Mouse (Mus musculus) heart, embryonic 16.5 days (tissue): ENCODE data around the gene Igfals. TPM values are rescaled to one million over a fixed set of nuclear protein-coding genes. Genes with fewer than 3 reads are reported as not detected.

Source experiments
- ATAC-seq: fragments of 200-750 bp; cut with Nextera tagmentation; replicated peaks from 2 replicates; pipeline ENCODE4 v1.8.0; 2017; ENCODE audit warnings: moderate number of reproducible peaks; ENCODE audit not compliant: insufficient read depth, low FRiP score; ENCODE audit errors: extremely low read depth
- H3K27ac ChIP-seq: fragments of 300-500 bp; sonication (generic); 2 replicates; pipeline ENCODE4 v1.5.1; 2014; ENCODE audit warnings: mild to moderate bottlenecking, low read length, control low read depth, moderate library complexity
- H3K27me3 ChIP-seq: fragments of 300-500 bp; sonication (generic); 2 replicates; pipeline ENCODE4 v1.6.1; 2014; ENCODE audit warnings: low read length, mixed read lengths; ENCODE audit not compliant: control insufficient read depth, insufficient read depth
- H3K36me3 ChIP-seq: fragments of 300-500 bp; sonication (generic); 2 replicates; pipeline ENCODE4 v1.6.1; 2014; ENCODE audit not compliant: control insufficient read depth, insufficient read depth
- H3K4me1 ChIP-seq: fragments of 300-500 bp; sonication (generic); 2 replicates; pipeline ENCODE4 v1.6.1; 2014; ENCODE audit warnings: low read length, mixed read lengths; ENCODE audit not compliant: control insufficient read depth, insufficient read depth
- H3K4me2 ChIP-seq: fragments of 300-500 bp; sonication (generic); 2 replicates; pipeline ENCODE4 v1.6.1; 2014; ENCODE audit warnings: low read depth, mild to moderate bottlenecking, control low read depth, low read length
- H3K4me3 ChIP-seq: fragments of 300-500 bp; sonication (generic); 2 replicates; pipeline ENCODE4 v1.5.1; 2014; ENCODE audit warnings: mild to moderate bottlenecking, control low read depth, low read length
- H3K9ac ChIP-seq: fragments of 300-500 bp; sonication (generic); 2 replicates; pipeline ENCODE4 v1.6.1; 2014; ENCODE audit warnings: low read length, control low read depth
- H3K9me3 ChIP-seq: fragments of 300-500 bp; sonication (generic); replicated peaks from 2 replicates; pipeline ENCODE4 v1.6.1; 2016; ENCODE audit warnings: low read length; ENCODE audit not compliant: control insufficient read depth
- WGBS: fragments of 180-500 bp; shearing (Covaris S2); extraction: QIAGEN DNeasy Blood & Tissue Kit; methylation state at CpG from one replicate; pipeline ENCODE4 v1.1.7; 2014; 5-methylcytosine and 5-hydroxymethylcytosine counted together
- polyA plus RNA-seq: library from polyadenylated mRNA; unstranded; fragments of >200 nt; fragmentation: Nextera tagmentation; extraction: Ambion mirVana; gene quantifications from 2 replicates; pipeline ENCODE4 v1.2.1, GENCODE M21; 2015

Gene Igfals
- polyA plus RNA-seq, result 0.40 and 0.70 TPM in 2 replicates

- H3K27me3 ChIP-seq, result no peaks in the 10 kb centered on the region
- H3K36me3 ChIP-seq, result peaks cover 17% of the 10 kb centered on the region
- no peak within 1 kb of the TSS for H3K27ac ChIP-seq
- no peak for ATAC-seq
- H3K4me2 ChIP-seq, result no peak within 1 kb of the TSS
- no peak within 1 kb of the TSS for H3K9ac ChIP-seq
- no peaks in the 10 kb centered on the region for H3K9me3 ChIP-seq
- 86% methylated on average over 8 of the region's 8 CpGs for WGBS
- no peak within 1 kb of the TSS for H3K4me3 ChIP-seq
- no peaks in the 10 kb centered on the region for H3K4me1 ChIP-seq
Observed at GRCm38 (mm10) chr17:24865776-24866175, at the start of gene Igfals. Igfals (plus strand) TSS chr17:24865997.

- H3K27ac ChIP-seq, result no peak overlapping the region
- no peak for ATAC-seq
- H3K27me3 ChIP-seq, result no peaks in the 10 kb centered on the region; the same call in 1 of the 2 replicates
- H3K4me3 ChIP-seq, result no peak overlapping the region
- no peaks in the 10 kb centered on the region for H3K36me3 ChIP-seq
- WGBS, result 25% methylated on average over 1 of the region's 1 CpGs
- no peaks in the 10 kb centered on the region for H3K4me1 ChIP-seq
- no peaks in the 10 kb centered on the region for H3K9me3 ChIP-seq
- H3K4me2 ChIP-seq, result no peak overlapping the region
- H3K9ac ChIP-seq, result no peak overlapping the region
Observed at GRCm38 (mm10) chr17:24817503-24817902, 48.3 kb upstream of the Igfals start.

GRCm38 (mm10) chr17:24818172-24818571, 47.6 kb upstream of the Igfals start:
- H3K4me1 ChIP-seq, result no peaks in the 10 kb centered on the region
- no peaks in the 10 kb centered on the region for H3K9me3 ChIP-seq
- H3K4me2 ChIP-seq, result no peak overlapping the region
- H3K9ac ChIP-seq, result no peak overlapping the region
- no peak for ATAC-seq
- H3K27me3 ChIP-seq, result no peaks in the 10 kb centered on the region; the same call in 1 of the 2 replicates
- H3K4me3 ChIP-seq, result no peak overlapping the region
- WGBS, result 43% methylated on average over 6 of the region's 6 CpGs
- no peaks in the 10 kb centered on the region for H3K36me3 ChIP-seq
- no peak overlapping the region for H3K27ac ChIP-seq

GRCm38 (mm10) chr17:24819469-24819868, 46.3 kb upstream of the Igfals start:
- Histone ChIP-seq H3K4me3 (no peak overlapping the region), H3K9me3 (no peaks in the 10 kb centered on the region), H3K9ac (no peak overlapping the region), H3K4me2 (no peak overlapping the region), H3K27ac (no peak overlapping the region), H3K27me3 (no peaks in the 10 kb centered on the region; the same call in 1 of the 2 replicates), H3K4me1 (no peaks in the 10 kb centered on the region), H3K36me3 (no peaks in the 10 kb centered on the region)
- ATAC-seq, result no peak
- WGBS, result 58% methylated on average over 2 of the region's 2 CpGs

GRCm38 (mm10) chr17:24821351-24822280, 44.2 kb upstream of the Igfals start:
- no peak overlapping the region for H3K9ac ChIP-seq
- no peak overlapping the region for H3K4me3 ChIP-seq
- H3K27ac ChIP-seq, result no peak overlapping the region
- H3K4me2 ChIP-seq, result no peak overlapping the region
- H3K27me3 ChIP-seq, result no peaks in the 10 kb centered on the region; the same call in 1 of the 2 replicates
- no peaks in the 10 kb centered on the region for H3K36me3 ChIP-seq
- ATAC-seq, result no peak
- 47% methylated on average over 3 of the region's 3 CpGs for WGBS
- H3K4me1 ChIP-seq, result no peaks in the 10 kb centered on the region
- H3K9me3 ChIP-seq, result no peaks in the 10 kb centered on the region

- Histone ChIP-seq H3K4me3 (no peak within 1 kb of the TSS), H3K4me1 (peaks cover 3% of the 10 kb centered on the region), H3K27me3 (peaks cover 5% of the 10 kb centered on the region), H3K4me2 (no peak within 1 kb of the TSS), H3K9me3 (no peaks in the 10 kb centered on the region), H3K9ac (no peak within 1 kb of the TSS), H3K36me3 (no peaks in the 10 kb centered on the region), H3K27ac (no peak within 1 kb of the TSS)
- WGBS, result 46% methylated on average over 8 of the region's 8 CpGs
- no peak for ATAC-seq
Observed at GRCm38 (mm10) chr17:24839842-24840241, 26.0 kb upstream of the Igfals start, which contains the start of gene Hagh. Hagh (plus strand) TSS chr17:24840143.

- H3K4me2 ChIP-seq, result no peak overlapping the region
- no peak overlapping the region for H3K27ac ChIP-seq
- peaks cover 6% of the 10 kb centered on the region for H3K4me1 ChIP-seq
- ATAC-seq, result no peak
- 47% methylated on average over 5 of the region's 5 CpGs for WGBS
- no peak overlapping the region for H3K9ac ChIP-seq
- no peaks in the 10 kb centered on the region for H3K36me3 ChIP-seq
- no peak overlapping the region for H3K4me3 ChIP-seq
- no peaks in the 10 kb centered on the region for H3K9me3 ChIP-seq
- peaks cover 5% of the 10 kb centered on the region for H3K27me3 ChIP-seq
Observed at GRCm38 (mm10) chr17:24840341-24840740, 25.5 kb upstream of the Igfals start.

- Histone ChIP-seq H3K9me3 (no peaks in the 10 kb centered on the region), H3K4me1 (peaks cover 6% of the 10 kb centered on the region), H3K9ac (no peak overlapping the region), H3K27ac (no peak overlapping the region), H3K4me2 (no peak overlapping the region), H3K36me3 (no peaks in the 10 kb centered on the region), H3K4me3 (no peak overlapping the region), H3K27me3 (peaks cover 5% of the 10 kb centered on the region)
- 48% methylated on average over 4 of the region's 4 CpGs for WGBS
- no peak for ATAC-seq
Observed at GRCm38 (mm10) chr17:24841133-24841532, 24.7 kb upstream of the Igfals start.

- Histone ChIP-seq H3K9ac (no peak overlapping the region), H3K4me1 (peaks cover 6% of the 10 kb centered on the region), H3K4me3 (no peak overlapping the region), H3K27me3 (peaks cover 5% of the 10 kb centered on the region), H3K27ac (no peak overlapping the region), H3K4me2 (no peak overlapping the region), H3K36me3 (no peaks in the 10 kb centered on the region), H3K9me3 (no peaks in the 10 kb centered on the region)
- ATAC-seq, result no peak
- 50% methylated on average over 2 of the region's 2 CpGs for WGBS
Observed at GRCm38 (mm10) chr17:24842631-24843030, 23.2 kb upstream of the Igfals start.
